Mouse (Mus musculus): ENCODE results near the gene Mrpl16.

Gene Mrpl16

DNA sequence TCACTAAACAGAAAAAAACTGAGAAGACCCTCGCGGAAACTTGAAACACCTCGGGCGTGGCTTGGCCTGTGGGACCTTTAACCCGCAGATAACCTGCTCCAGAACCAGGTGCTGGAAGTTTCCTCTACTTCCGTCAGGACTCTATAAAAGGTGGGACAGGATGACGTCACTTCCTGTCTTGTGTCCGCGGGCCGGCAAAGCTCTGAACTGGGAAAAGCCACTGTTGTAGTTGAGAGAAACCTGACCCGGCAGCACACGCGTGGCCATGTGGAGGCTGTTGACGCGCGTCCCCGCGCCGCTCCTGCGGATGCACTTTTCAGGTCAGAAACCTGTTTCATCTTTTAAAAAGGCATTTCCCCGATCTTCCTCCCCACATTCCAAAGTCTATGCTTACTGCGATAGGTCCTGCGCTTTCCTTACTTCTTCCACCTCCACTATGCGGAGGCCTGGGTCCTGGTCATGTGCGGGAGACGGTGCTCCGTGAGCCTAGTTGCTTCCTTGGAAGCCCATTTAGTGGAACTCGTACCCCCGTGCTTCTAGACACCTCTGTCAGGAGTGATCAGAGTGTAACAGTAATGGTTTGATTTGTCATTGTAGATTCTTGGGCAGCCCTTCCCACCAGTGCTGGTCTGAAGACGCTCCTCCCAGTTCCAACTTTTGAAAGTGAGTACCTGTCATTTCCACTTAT is at the start of gene Mrpl16:
Gene Mrpl16, plus strand, starts transcription at position 187 of the 688 bp plus-strand sequence.
- DNase-seq = peak; percentile 80

DNA sequence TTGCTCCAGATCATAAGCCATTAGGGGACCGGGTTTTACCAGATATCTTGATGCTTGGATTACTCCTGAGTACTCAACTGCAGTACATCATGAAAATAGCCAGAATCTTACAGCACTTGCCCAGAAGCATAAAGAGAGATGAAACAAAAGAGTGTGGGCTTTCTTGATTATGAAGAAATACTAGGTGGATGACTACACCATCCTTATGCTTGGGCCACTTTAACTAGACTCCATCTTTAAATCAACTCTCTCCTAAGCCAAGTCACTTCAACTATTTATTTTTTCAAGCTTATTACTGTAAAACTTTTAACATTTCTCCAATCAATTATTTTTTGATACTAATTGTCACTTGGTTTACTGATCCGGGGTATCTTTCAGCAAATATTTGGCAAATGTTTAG is 46.3 kb upstream of the Mrpl16 start:
- DNase-seq = no peak

DNA sequence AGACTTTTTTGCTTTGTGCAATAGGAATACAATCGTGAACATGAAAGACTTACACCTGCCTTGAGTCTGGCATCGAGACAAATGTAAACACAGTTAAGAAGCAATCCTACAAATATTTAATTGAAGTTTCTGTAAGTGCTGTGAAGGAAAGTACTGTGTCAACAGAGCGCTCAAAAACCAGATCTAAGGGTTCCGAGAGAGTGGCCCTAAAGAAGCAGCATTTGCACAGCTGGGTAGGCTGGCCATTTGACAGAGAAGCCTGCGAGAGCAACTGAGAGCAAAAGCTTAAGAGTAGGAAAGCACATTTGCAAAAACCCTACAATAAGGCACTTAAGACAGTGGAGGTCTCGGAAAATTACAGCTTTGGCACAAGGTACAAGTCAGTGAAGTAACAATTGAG is 45.9 kb upstream of the Mrpl16 start:
- DNase-seq = no peak

DNA sequence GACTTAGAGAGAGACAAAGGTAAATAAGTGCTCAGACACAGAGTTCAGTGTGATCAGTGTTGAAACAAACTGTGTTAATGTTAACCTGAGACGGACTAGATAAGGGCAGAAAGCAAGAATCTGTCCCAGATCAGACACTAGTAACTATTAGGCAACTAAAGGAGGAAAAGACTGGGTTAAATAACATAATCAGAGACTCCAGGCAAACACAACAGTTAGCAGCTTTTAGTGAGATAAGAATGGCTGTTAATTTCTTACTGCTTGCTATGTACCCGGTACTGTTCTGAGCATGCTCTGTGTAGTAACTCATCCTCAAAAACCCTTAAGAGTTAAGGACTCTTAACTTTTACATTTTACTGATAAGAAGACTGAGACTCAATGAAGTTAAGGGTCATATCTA is 44.3 kb upstream of the Mrpl16 start:
- no peak for DNase-seq

DNA sequence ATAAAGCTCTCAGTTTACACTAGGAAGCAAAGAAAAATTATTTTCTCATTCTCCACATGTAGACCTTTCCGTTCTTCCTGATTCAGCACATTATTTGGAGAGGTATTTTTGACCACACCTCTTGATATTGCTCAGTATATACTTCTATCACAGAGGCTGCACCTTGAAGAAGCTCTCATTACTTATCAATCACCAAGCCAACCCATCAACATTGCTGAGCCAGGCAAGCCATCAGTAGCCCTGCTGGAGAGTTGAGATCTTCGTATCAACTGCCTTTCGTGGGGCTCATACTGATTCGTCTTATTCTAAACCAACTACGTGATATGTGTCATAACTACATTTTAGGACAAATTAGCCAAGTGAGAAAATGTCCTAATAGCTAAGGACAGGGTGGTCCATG is 42.9 kb upstream of the Mrpl16 start:
- no peak for DNase-seq

DNA sequence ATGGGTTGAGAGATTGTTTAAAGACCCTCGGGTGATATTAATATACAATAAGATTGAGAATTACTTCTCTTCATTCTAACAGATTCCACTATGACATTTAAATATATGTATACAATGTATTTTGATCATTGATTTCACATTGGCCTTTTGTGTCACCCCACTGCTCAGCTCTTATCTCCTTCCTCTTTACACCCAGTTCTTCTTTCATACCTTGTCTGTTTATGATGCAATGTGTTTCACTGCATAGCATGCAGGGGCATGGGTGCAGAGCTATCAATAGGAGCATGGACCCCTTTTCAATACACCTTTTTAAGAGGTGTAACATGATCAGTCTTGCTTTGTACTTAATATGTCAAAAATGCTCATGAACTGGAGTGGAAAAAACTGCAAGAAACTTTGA is 39.9 kb upstream of the Mrpl16 start:
- DNase-seq = no peak

DNA sequence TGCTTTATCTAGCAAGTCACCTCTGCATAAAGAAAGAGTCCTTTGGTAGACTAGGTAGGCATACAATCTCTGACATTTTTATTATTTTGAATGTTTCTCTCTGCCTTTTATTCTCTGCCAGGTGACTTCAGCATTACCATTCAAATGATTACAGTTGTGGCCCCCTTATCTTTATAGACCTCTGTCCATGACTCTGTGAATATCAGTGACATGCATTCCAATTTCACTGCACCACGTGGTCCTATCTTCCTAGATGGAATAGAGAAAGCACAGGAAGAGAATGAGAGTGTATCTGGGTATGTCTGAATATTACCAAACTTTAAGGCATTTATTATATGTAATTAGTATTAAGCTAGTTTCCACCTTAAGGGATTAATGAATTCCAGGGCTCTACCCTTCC is 33.7 kb upstream of the Mrpl16 start:
- DNase-seq = no peak

DNA sequence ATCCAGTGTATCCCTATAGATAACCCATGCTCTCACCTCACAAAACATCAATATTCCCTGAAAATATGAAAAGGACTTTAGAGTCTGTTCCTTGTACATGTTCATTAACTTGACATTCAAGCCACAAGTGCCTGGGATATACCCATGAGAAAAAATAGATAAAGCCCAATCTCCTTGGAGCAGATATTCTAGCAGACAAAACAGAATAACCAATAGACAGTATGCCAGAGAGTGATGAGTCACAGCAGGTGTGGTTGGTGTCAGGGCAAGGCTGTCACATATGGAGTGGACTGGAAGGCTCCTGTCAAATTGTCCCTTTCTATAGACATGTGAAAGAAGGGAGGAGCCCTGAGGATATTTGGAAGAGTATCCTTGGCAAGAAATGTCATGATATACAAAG is 24.5 kb upstream of the Mrpl16 start:
- DNase-seq = no peak

DNA sequence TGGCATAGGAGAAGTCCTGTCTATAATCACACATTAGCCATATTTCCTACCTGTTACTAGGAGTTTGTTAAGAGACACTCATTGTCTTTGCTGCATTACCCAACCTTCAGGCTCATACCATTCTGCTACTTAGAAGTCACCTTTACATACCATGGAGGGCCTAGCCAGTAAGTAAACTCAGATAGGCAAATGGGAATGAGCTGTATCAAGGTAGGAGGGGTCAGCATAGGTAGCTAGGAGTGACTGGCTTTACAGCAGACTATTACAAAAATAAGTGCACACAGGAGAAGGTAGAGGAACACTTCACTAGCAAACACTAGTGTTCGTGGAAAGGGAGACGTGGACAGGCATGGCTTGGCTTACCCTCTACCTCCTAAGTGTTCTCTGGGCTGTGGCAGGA is 22.9 kb upstream of the Mrpl16 start, which contains the start of gene Gif:
Gene Gif, plus strand, starts transcription at position 257 of the 400 bp plus-strand sequence.
- DNase-seq = no peak

DNA sequence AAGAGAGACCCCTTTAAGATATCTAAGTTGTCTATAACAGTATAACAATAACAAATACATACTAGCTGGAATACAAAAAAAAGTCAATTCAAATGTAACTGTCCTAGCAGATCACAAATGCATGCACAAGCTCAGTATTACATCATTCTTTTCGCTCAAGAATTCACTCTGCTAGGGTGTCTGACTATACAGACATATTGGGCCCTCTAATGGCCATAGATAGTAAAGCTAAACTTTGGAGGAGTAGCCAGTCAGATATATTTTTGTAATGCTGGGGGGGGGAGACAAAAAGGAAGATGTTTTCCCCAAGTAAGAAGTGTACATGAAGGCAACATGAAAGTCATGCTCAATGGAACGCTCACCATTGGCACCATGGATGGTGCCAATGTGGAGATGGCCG is 5.1 kb upstream of the Mrpl16 start:
- DNase-seq = no peak

DNA sequence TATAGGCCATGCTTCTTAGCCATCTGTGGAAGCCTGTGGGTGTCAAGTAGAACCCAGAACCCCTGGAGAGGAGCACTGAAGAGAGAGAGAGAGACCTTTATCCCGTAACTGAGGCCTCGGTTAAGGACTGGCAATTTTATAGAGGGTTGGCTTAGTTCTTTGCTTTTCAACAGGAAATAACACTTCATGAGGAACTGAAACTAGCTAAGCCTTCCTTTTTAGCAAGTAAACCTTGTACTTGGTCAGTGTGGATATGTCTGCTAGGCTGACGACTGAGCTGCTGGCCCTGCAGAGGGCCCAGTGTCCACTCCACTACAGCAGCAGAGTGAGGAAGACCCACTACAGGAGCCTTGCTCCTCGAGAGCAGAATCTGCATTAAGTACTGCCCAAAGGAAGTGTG is 3.8 kb upstream of the Mrpl16 start:
- no peak for DNase-seq

DNA sequence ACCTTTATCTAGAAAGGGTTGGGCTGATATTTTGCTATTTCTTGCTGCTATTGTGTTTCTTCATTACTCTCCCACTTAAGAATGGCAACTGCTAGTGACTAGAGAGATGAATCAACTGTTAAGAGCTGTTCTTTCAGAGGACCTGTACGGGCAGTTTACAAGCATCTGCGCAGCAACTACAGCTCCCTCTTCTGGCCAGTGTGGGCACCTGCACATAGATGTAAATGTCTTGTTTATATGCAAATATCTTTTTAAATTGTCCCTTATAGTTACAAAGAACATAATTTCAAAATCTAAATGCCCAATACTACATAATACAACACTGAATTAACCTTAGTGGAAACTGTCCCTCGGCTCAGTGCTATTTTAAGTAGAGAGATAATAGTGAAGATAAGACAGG is 2.0 kb upstream of the Mrpl16 start:
- no peak for DNase-seq

DNA sequence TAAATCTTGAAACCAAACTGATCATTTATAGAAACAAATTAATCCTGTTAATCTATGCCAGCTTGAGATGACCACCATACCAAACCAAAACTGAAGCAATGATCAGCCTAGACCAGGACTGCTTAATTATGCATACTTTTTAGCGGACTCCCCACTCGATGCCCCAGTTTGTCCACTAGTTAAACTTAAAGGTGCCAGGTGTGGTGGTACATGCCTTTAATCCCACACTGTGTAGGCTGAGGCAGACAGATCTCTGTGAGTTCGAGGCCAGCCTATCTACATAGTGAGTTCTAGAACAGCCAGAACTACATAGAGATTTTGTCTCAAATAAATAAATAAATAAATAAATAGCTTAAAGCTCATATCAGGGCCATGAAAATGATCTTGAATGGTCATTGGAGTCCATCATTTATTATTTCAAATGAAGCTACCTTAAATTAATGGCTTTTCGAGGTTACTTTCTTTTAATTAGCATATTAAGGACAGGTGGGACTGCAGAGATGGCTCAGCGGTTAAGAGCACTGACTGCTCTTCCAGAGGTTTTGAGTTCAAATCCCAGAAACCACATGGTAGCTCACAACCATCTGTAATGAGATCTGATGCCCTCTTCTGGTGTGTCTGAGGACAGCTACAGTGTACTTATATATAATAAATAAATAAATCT is 802 bp upstream of the Mrpl16 start:
- no peak for DNase-seq

DNA sequence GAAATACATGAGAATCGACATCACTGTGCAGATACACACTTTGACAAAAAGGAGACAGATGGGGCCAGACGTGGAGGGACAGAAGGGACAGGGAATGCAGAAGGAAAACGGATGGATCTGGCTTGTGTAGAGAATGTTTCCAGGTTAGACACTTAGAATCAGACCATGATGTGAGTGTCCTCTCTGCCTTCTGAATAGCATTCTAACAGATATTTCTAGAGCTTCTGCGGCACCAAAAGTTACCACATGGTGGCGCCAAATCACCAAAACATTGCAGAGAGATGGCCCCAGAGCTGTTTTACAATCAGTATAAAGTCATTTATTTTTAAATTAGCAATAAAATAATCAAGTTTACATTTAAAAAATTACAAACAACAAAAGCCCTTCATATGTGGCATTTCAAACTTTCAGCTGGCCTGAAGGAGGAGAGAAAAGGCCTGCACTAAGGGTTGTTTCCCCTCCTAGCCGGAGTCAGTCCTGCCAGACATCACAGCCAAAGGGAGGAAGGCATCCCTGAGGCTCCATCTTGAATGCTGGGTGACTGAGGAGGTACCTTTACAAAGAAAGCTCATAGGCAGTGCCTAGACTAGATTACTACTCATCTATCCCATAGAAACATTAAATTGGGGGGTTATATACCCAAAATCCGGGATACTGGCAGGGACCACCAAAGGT is 7.1 kb downstream of the Mrpl16 start:
- DNase-seq = peak; percentile 81

DNA sequence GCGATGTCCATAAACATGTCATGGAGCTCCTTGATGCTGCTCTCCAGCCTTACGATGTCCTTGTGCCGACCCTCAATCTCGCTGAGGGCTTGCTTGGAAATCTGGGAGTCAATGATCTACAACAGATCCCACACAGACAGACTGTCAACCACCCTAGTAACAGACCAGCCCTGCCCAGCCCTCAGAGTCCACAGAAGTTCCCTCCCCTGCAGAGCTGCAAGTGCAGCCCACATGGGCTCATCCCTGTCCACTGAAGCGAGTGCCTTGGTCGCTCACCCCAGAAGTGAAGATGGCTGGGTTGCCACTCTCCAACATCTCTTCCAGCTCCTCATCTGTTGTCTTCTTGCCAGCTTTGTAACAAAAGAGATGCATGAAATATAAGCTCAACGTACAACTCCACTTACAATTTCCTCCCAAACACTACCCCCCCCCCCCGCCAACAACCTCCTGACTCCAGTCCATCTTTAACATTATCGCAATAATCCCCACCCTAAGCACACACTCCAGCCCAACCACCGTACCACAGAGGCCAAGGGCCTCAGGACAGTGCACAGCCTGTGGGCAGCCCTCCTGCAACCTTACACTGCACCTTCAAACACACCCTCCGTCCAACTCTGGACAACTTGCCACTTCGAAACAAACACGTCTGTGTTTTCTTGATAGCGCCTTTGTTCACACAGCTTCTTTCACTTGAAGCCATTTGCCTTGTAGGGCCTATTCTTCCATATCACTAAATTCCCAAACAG is 15.4 kb downstream of the Mrpl16 start:
- no peak for DNase-seq

DNA sequence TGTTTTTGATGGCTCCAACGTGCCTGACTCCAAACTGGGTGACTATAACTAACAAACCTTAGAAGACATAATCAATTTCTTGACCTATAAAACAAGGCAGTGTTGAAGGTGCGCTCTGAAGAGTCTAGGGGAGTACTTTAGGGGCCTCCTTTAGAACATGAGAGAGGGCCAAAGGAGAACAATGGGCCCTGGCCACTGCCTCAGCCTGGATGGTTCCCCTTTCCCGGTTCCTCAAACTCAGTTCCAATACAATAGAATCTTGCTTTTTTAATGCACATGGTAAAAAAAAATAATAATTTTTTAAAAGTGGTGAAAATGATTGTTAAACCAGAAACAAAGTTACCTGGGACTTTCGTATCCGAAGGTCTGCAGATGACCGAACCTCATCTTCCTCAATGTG is 17.6 kb downstream of the Mrpl16 start:
- no peak for DNase-seq

DNA sequence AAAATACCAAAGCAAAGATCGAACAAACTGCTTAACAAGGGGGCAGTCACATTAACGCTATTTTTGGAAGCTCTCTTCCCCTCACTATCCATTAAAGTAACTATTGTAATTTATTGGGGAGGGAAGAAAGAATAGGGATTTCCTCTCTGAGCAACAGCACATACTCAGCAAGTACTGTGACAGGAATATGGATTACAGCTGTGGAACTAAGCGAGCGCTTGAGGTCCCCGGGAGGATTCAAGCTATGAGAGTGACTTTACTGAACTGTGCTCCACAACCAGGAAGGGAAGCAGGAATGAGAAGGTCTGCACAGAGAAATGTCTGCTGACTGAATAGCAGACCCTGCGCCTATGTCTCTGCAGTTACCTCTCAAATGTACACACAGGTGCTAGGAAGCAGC is 18.7 kb downstream of the Mrpl16 start:
- DNase-seq = no peak

DNA sequence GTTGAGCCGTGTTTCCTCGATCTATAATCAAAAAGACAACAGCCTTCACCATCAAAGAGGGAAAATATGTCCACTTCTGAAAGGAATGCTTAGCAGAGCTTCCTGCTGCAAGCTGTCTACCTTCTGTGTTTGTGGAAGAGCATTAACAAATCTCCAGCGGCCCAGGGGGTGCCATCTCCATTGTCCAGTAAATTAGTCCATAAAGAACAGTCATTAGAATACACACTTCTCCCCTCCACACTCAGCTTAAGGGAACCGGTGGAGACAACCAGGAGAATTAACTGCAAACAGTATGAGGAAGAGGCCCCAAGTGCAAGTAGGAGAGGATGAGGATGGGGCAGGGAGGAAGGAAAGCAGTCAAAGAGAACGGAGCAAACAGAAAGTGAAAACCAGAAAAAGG is 21.6 kb downstream of the Mrpl16 start:
- no peak for DNase-seq

DNA sequence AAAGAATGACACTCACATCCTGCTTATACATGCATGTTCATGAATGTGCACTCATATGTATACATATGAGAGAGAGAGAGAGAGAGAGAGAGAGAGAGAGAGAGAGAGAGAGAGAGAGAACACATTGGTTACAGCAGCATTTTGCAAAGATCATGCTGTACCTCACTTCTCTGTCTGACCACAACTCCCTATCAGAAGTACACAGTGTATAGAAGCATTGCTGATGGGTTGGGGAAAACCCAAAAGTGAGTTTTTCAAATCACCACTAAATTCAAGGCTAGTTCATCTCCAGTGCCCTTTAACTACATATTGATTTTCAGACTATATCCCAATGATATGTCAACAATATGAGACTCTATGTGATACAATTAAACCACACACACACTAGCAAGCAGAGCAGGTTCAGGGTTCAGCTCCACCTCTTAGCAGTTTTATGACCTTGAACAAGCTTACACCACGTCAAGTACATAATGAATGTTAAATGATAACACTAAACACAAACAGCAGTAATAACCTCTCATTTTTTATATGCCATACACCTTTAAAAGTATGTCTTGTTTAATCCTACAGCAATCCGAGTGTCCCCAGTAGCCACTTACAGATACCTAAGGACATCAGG is 23.7 kb downstream of the Mrpl16 start:
- no peak for DNase-seq

DNA sequence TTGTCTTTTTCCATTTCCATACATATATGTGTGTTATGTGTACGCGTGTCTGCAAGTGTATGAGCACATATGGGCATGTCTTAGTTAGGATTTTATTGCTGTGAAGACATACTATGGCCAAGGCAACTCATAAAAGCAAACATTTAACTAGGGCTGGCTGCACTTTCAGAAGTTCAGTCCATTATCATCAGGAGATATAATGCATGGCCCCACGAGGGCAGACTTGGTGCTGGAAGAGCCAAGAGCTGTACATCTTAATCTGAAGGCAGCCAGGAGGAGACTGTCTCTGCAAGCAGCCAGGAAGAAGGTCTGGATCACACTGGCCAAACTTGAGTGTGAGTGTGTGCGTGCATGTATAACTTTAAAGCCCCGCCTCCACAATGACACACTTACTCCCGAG is 24.3 kb downstream of the Mrpl16 start:
- no peak for DNase-seq

DNA sequence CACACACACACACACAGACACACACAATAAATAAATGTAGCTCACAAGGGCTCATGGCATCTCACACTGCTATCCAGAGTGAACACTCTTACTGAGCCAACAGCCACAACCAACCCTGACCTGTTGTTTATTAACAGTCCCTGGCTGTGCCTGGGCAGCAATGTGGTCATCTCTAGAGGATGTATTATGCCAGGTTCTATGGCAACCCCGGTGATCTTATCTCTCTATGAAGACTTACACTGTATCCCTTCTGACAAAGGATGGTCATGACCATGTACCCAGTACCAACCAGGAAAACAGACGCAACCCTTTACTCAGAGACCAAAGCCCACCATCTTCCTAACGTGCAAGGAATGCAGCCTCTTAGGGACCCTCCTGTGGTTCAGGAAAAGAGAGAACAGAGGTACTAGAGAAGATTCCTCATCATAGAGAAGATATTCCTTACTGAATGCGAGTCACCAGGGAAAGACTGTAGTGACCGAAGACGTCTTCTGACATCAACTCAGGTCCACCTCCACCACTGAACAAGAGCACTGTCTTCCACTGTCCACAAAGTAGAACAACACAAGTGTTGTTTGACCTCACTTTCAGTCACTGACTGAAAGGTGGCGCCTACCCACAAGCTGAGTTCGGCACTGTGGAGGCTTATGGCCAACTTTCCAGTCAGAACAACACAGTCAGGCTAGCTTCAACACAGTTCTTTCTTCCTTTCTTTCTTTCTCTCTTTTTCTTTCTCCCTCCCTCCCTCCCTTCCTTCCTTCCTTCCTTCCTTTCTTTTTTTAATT is 30.5 kb downstream of the Mrpl16 start:
- no peak for DNase-seq

DNA sequence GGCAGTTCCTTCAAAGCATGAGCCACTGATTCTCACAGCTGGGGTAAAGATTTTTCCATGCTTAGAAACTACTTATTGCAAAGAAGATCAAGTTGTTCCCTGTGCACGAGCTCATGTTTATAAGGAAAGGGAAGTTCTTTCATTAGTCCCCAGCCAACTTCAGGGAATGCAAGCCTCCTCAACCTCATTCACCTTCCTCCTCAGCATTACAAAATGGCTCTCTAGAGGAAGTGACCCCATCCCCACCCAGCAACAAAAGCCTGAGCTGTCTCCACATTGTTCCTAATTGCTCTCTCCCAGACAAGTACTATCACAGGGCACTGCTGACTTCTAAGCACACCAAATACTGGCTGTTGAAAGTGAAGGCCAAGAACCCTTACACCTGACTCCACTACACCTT is 34.2 kb downstream of the Mrpl16 start:
- no peak for DNase-seq
